Mouse (Mus musculus): ENCODE measurements at regions not wholly inside any gene's neighbourhood (a gene's known extent, or its start where the extent isn't known, plus 50 kb on each side); places are given as distances from the start of the nearest gene placed in this dataset.

DNA sequence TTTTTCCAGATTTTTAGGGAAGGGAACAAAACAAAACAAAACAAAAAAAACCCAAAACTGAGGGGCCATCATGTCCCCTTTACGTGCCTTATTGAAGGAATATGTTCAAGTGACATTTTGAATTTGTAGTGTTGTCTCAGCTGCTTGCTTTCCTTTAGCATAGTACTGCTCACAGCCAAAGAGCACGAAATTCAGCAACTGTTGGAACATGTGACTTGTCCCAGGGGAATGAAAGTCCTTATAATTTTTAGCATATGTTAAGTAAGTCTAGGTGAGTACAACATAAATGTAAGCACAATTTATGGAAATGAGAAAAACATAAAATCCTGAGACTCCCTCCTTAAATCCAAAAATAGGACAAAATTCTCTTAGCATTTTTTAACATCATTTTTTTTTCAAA lies 110.8 kb upstream of the Pdzrn3 start:
- H3K27me3 ChIP-seq (ENCODE audit: control insufficient read depth, insufficient read depth, low read length): no peaks in the 10 kb centered on the region
- no peak overlapping the region for H3K4me2 ChIP-seq (ENCODE audit: low read depth, low read length)
- H3K4me3 ChIP-seq (ENCODE audit: low read depth, low read length): no peak overlapping the region
- H3K4me1 ChIP-seq (ENCODE audit: control insufficient read depth, insufficient read depth, low read length): no peaks in the 10 kb centered on the region
- H3K9ac ChIP-seq (replicated peaks; ENCODE audit: low read depth, low read length): no peak overlapping the region
- no peak for ATAC-seq (ENCODE audit: low read depth)
- 58% methylated on average over 2 of the region's 2 CpGs for WGBS
- no peak overlapping the region for H3K27ac ChIP-seq (ENCODE audit: low read depth, low read length)
- no peaks in the 10 kb centered on the region for H3K36me3 ChIP-seq (ENCODE audit: control insufficient read depth, insufficient read depth, low read length)
- no peaks in the 10 kb centered on the region for H3K9me3 ChIP-seq (ENCODE audit: control insufficient read depth, low read length)

- WGBS: 53% methylated on average over 12 of the region's 12 CpGs
- H3K9ac ChIP-seq (replicated peaks; ENCODE audit: low read depth, low read length): no peak overlapping the region
- no peaks in the 10 kb centered on the region for H3K36me3 ChIP-seq (ENCODE audit: control insufficient read depth, insufficient read depth, low read length)
- no peak overlapping the region for H3K27ac ChIP-seq (ENCODE audit: low read depth, low read length)
- no peak overlapping the region for H3K4me3 ChIP-seq (ENCODE audit: low read depth, low read length)
- 0 out of 2 replicates have a peak, but pooled peaks cover 3% of the 10 kb centered on the region for H3K4me1 ChIP-seq (ENCODE audit: control insufficient read depth, insufficient read depth, low read length)
- no peaks in the 10 kb centered on the region for H3K9me3 ChIP-seq (ENCODE audit: control insufficient read depth, low read length)
- no peaks in the 10 kb centered on the region for H3K27me3 ChIP-seq (ENCODE audit: control insufficient read depth, insufficient read depth, low read length)
- H3K4me2 ChIP-seq (ENCODE audit: low read depth, low read length): no peak overlapping the region
- no peak for ATAC-seq (ENCODE audit: low read depth)
These were observed 107.0 kb upstream of the Pdzrn3 start for GRCm38 (mm10) chr6:101484526-101485287.

GRCm38 (mm10) chr6:101482635-101483465 lies 105.2 kb upstream of the Pdzrn3 start:
- no peak for ATAC-seq (ENCODE audit: low read depth)
- H3K36me3 ChIP-seq (ENCODE audit: control insufficient read depth, insufficient read depth, low read length): no peaks in the 10 kb centered on the region
- WGBS: 64% methylated on average over 9 of the region's 9 CpGs
- H3K27me3 ChIP-seq (ENCODE audit: control insufficient read depth, insufficient read depth, low read length): no peaks in the 10 kb centered on the region
- no peak overlapping the region for H3K4me2 ChIP-seq (ENCODE audit: low read depth, low read length)
- no peak overlapping the region for H3K9ac ChIP-seq (replicated peaks; ENCODE audit: low read depth, low read length)
- no peak overlapping the region for H3K4me3 ChIP-seq (ENCODE audit: low read depth, low read length)
- no peaks in the 10 kb centered on the region for H3K9me3 ChIP-seq (ENCODE audit: control insufficient read depth, low read length)
- no peak overlapping the region for H3K27ac ChIP-seq (ENCODE audit: low read depth, low read length)
- 0 out of 2 replicates have a peak, but pooled peaks cover 3% of the 10 kb centered on the region for H3K4me1 ChIP-seq (ENCODE audit: control insufficient read depth, insufficient read depth, low read length)

GRCm38 (mm10) chr6:101473956-101474355 lies 96.3 kb upstream of the Pdzrn3 start:
- Histone ChIP-seq H3K4me2 (ENCODE audit: low read depth, low read length) (no peak overlapping the region), H3K27me3 (ENCODE audit: control insufficient read depth, insufficient read depth, low read length) (no peaks in the 10 kb centered on the region), H3K9me3 (ENCODE audit: control insufficient read depth, low read length) (no peaks in the 10 kb centered on the region), H3K36me3 (ENCODE audit: control insufficient read depth, insufficient read depth, low read length) (no peaks in the 10 kb centered on the region), H3K27ac (ENCODE audit: low read depth, low read length) (no peak overlapping the region), H3K9ac (replicated peaks; ENCODE audit: low read depth, low read length) (no peak overlapping the region), H3K4me1 (ENCODE audit: control insufficient read depth, insufficient read depth, low read length) (no peaks in the 10 kb centered on the region), H3K4me3 (ENCODE audit: low read depth, low read length) (no peak overlapping the region)
- no peak for ATAC-seq (ENCODE audit: low read depth)
- WGBS: 75% methylated on average over 1 of the region's 1 CpGs

GRCm38 (mm10) chr6:101473257-101473925 lies 95.7 kb upstream of the Pdzrn3 start:
- Histone ChIP-seq H3K4me2 (ENCODE audit: low read depth, low read length) (no peak overlapping the region), H3K4me3 (ENCODE audit: low read depth, low read length) (no peak overlapping the region), H3K27ac (ENCODE audit: low read depth, low read length) (no peak overlapping the region), H3K9me3 (ENCODE audit: control insufficient read depth, low read length) (no peaks in the 10 kb centered on the region), H3K9ac (replicated peaks; ENCODE audit: low read depth, low read length) (no peak overlapping the region), H3K4me1 (ENCODE audit: control insufficient read depth, insufficient read depth, low read length) (no peaks in the 10 kb centered on the region), H3K27me3 (ENCODE audit: control insufficient read depth, insufficient read depth, low read length) (no peaks in the 10 kb centered on the region), H3K36me3 (ENCODE audit: control insufficient read depth, insufficient read depth, low read length) (no peaks in the 10 kb centered on the region)
- WGBS: 33% methylated on average over 5 of the region's 5 CpGs
- ATAC-seq (ENCODE audit: low read depth): peak; percentile 85

DNA sequence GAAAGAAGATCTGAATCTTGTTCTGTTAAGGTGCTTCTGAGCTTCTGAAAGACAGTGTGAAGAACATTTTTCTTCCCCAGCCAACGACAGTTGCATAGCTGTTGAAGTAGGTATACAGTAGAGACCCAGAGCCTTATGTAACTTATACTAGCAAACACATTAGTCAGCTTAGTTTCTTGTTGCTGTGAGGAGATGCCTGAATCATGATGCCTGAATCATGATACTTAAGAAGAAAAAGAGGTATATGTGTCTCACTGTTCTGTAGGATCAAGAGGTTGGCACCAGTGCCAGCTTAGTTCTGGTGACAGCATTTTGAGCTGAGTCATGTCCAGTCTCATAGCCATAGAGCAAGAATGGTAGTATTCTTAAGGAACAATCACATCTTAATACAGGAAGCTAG lies 87.2 kb upstream of the Pdzrn3 start:
- H3K9me3 ChIP-seq (ENCODE audit: control insufficient read depth, low read length): no peaks in the 10 kb centered on the region

GRCm38 (mm10) chr6:101463812-101464320 lies 86.2 kb upstream of the Pdzrn3 start:
- no peak overlapping the region for H3K4me3 ChIP-seq (ENCODE audit: low read depth, low read length)
- ATAC-seq (ENCODE audit: low read depth): no peak
- no peaks in the 10 kb centered on the region for H3K4me1 ChIP-seq (ENCODE audit: control insufficient read depth, insufficient read depth, low read length)

More for the DNA sequence above, 87.2 kb upstream of the Pdzrn3 start:
- Histone ChIP-seq H3K36me3 (ENCODE audit: control insufficient read depth, insufficient read depth, low read length) (no peaks in the 10 kb centered on the region), H3K4me1 (ENCODE audit: control insufficient read depth, insufficient read depth, low read length) (no peaks in the 10 kb centered on the region), H3K4me3 (ENCODE audit: low read depth, low read length) (no peak overlapping the region), H3K27me3 (ENCODE audit: control insufficient read depth, insufficient read depth, low read length) (no peaks in the 10 kb centered on the region), H3K27ac (ENCODE audit: low read depth, low read length) (no peak overlapping the region), H3K9ac (replicated peaks; ENCODE audit: low read depth, low read length) (no peak overlapping the region), H3K4me2 (ENCODE audit: low read depth, low read length) (no peak overlapping the region)
- no peak for ATAC-seq (ENCODE audit: low read depth)
- 87% methylated on average over 1 of the region's 1 CpGs for WGBS

GRCm38 (mm10) chr6:101446720-101447119 lies 69.0 kb upstream of the Pdzrn3 start:
- Histone ChIP-seq H3K4me2 (ENCODE audit: low read depth, low read length) (no peak overlapping the region), H3K27me3 (ENCODE audit: control insufficient read depth, insufficient read depth, low read length) (no peaks in the 10 kb centered on the region), H3K36me3 (ENCODE audit: control insufficient read depth, insufficient read depth, low read length) (no peaks in the 10 kb centered on the region), H3K4me1 (ENCODE audit: control insufficient read depth, insufficient read depth, low read length) (no peaks in the 10 kb centered on the region), H3K27ac (ENCODE audit: low read depth, low read length) (no peak overlapping the region), H3K4me3 (ENCODE audit: low read depth, low read length) (no peak overlapping the region), H3K9me3 (ENCODE audit: control insufficient read depth, low read length) (no peaks in the 10 kb centered on the region), H3K9ac (replicated peaks; ENCODE audit: low read depth, low read length) (no peak overlapping the region)
- ATAC-seq (ENCODE audit: low read depth): no peak
- WGBS: 83% methylated on average over 5 of the region's 5 CpGs

More at GRCm38 (mm10) chr6:101463812-101464320, 86.2 kb upstream of the Pdzrn3 start:
- Histone ChIP-seq H3K9ac (replicated peaks; ENCODE audit: low read depth, low read length) (no peak overlapping the region), H3K27me3 (ENCODE audit: control insufficient read depth, insufficient read depth, low read length) (no peaks in the 10 kb centered on the region), H3K36me3 (ENCODE audit: control insufficient read depth, insufficient read depth, low read length) (no peaks in the 10 kb centered on the region), H3K9me3 (ENCODE audit: control insufficient read depth, low read length) (no peaks in the 10 kb centered on the region), H3K27ac (ENCODE audit: low read depth, low read length) (no peak overlapping the region), H3K4me2 (ENCODE audit: low read depth, low read length) (no peak overlapping the region)
- WGBS: 57% methylated on average over 3 of the region's 3 CpGs

All from neural tube, embryonic 14.5 days (tissue).